Mouse (Mus musculus): ENCODE data around the gene Slc6a13.

Slc6a13 gene

DNA sequence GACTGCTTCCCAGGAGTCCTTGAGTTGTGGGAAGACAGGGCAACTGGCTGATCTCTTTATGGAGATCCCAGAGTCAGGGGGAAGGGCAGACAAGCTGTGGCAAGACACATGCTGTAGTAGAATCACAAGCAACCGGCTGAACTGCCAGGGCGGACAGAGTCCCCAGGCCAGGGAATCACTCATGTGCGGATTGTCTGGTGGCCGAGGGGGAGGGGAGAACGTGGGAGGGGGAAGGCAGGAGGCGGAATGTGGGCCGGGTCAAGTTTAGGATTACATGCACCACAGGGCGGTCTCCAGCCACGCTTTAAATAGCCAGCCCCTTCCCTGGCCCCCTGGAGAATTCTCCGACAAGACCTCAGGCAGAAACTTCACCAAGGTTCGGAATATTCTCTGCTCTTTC lies at the start of gene Slc6a13:
Gene Slc6a13 (plus strand): TSS at position 274 of the 400 bp plus-strand sequence.
- DNase-seq = peak; percentile 67

DNA sequence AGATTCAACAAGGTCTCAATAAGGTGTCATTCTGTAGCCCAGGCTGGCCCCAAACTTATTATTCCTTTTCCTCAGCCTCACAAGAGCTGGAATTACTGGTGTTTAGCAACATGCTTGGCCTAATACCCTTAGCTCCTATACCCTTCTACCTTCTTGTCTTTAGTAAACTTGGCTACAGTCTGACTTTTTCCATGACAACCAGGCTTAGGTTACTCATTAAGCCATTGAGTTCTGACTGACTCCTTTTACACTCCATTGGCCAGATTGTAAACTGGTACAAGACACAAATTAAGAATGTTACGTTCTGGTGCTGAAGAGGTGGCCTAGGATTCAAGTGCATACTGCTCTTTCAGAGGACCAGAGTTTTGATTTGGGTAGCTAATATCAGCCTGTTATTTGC lies 49.6 kb upstream of the Slc6a13 start:
- DNase-seq = no peak

DNA sequence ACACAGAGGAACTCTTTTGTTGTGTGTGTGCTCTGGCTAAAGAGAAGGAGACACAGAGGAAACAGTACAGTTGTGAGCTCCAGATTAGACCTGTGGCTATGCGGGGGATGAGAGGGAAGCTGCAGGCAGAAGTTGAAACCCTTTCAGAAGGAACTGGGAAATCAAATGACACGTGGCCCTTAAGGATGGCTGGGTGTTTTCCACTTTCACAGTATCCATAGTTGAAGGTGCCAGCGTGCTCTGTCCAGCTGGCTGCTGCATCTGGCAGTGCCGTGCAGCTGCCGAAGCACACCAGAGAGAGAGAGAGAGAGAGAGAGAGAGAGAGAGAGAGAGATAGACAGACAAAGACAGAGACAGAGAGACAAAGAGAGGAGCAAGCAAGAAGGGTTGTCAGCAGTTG lies 48.8 kb upstream of the Slc6a13 start:
- DNase-seq = no peak

DNA sequence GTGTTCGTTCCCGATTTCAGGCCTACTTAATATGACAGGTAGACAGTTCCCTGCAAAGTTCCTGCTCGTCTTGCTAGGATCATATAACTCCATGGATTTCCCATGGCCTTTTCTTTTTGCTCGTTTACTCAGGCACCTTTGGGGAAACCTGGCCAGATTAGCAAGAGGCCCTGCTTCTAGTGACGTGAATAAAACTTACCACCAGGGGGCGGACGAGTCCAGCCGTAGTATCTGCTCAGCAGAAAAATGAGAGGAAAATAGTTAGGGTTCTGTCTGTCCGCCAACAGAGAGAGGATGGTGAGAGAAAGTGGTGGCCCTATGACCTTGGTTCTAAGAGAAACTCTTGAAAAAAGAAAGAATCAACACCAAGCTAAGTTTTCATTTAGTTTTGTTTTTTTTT lies 39.5 kb upstream of the Slc6a13 start:
- peak; percentile 75 for DNase-seq

DNA sequence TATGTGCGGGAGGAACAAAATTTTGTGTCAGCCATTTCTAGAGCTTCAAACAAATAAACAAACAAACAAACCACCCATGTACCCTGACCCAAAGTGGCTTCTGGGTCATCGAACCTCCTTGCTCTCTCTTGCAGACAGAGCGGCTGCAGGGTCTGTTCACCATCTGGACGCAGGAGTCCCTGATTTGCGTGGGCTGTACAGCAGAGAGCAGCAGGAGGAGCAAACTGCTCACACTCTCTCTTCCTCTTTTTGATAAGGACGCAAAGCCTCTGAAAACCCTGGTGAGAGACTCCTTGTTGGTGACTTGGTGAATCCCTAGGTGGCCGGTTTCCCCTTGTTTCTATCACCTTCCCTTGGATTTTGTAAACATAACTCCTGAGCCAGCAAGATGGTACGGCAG lies 38.8 kb upstream of the Slc6a13 start:
- DNase-seq = no peak

DNA sequence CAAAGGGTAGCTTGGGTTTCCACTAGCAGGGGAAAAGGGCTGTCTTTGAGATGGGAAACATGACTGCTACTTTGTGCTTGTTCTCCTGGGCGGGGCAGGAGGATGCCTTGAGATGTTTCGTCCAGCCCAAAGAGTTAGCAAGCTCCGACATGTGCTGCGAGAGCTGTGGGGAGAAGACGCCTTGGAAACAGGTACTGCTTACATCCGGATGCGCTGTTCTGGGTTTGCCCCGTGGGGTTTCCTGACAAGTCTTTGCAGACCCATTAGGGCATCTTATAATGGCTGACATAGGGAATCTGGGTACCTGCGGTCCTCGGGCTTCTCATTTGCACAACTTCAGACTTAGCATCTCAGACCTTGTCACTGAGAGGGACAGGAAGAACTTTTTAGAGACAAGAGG lies 38.0 kb upstream of the Slc6a13 start:
- no peak for DNase-seq

DNA sequence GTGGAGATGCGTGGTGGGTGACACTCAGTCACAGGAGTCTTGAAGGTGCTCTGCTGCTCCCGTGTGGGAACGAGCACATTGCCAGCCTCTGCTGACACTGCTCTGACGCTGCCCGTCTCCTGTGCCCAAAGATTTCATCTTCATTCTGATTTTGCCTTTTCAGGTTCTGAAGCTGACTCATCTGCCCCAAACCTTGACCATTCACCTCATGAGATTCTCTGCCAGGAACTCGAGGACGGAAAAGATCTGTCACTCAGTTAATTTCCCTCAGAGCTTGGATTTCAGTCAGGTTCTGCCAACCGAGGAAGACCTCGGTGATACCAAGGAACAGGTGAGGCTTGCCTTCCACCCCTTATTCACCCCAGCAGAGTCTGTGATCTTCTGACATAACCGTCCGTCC lies 37.5 kb upstream of the Slc6a13 start:
- no peak for DNase-seq

DNA sequence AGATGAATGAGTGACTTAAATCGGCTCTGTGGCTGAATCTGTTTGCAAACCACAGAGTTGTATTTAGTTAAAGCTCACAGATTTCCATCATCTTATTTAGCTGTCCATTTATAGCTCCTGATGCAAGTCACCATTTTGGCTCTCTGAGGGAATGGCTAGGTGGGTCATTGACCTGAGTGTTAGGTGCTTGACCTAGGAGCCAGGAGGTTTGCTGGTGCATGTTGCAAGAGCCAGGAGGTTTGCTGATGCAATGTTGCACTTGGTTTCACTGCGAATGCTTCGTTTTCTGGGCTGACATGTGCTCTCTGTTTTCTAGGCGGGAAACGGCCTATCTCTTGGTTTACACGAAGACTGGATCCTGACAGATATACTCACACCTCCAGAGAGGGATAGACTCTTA lies 29.9 kb upstream of the Slc6a13 start:
- DNase-seq = no peak

DNA sequence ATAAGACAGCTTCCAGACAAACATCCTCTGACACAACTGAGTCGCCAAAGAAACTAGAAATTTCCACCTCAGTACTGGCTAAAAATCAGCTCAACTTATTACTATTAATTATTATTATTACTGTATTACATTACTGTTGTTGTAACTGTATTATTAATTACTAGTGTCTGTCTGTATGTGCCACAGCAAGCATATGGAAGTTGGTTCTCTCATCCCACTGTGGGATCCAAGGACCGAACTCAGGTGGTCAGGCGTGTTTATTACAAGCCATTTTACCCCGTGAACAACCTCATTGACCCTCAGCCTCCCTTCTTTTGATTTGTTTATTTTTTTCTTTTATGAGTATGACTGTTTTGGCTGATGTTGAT lies 28.3 kb upstream of the Slc6a13 start:
- no peak for DNase-seq

DNA sequence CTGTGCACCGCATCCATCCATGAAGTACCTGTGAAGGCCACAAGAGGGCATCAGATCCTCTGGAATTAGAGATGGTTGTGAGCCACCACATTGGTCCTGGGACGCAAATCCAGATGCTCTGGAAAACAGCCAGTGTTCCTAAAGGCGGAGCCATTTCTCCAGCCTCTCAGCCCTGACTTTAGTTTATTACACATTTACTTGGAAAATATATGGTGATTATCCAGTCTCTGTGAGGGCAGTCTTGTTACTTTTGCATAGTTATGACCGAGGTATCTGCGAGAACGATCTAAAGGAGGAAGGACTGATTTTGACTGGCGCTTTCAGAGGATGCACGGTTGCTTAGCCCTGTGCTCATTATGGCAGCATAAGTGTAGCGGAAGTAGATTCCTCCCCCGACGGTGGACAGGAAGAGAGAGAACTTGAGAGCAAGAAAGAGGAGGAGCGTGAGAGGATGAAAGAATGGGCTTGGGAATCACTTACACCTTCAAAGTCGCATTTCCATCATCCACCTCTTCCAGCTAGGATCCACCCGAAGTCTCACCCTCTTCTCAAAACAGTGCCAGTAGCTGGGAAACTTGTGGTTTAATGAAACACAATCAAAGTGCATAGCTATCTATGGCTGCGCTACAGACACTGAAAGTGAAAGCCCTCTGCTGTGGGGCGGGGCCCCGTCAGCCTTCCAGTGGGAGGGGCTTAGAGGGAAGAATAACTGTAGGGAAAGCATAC lies 27.8 kb upstream of the Slc6a13 start:
- DNase-seq = peak; percentile 75

DNA sequence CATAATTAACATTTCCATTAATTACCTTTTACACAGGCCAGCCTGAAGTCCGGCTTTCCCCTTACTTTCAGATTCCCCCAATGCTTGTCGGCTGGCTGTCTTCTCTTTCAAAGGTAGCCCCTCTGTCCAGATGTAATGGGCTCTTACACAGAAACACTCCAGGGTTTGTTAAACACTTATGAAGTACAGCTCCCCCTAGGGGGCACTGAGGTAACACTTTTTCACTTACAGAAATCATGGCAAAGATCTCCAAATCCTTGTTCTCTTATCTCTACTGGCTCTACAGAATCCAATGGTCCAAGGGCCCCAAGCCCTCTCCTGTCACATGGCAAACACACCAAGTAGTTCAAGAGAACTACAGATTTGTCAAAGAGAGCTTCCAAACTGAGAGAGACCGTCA lies 25.7 kb upstream of the Slc6a13 start:
- DNase-seq = peak; percentile 27

DNA sequence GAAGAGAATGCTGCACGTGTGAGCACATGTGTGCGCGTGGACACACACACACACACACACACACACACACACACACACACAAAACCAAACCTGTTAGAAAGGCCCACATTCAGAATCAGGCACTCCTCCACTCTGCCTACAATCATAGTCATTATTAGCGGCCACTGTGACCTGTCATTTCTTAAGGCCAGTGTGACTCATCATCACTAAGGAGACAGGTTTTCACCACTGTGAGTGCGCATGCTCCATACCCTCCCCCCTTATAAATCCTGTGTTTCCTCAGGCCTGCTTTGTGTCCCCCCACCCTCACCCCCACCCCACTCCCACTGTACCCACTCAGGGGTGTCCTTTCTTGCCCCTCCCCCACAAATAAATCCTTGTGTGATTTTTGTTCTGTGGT lies 15.9 kb upstream of the Slc6a13 start:
- DNase-seq = no peak

DNA sequence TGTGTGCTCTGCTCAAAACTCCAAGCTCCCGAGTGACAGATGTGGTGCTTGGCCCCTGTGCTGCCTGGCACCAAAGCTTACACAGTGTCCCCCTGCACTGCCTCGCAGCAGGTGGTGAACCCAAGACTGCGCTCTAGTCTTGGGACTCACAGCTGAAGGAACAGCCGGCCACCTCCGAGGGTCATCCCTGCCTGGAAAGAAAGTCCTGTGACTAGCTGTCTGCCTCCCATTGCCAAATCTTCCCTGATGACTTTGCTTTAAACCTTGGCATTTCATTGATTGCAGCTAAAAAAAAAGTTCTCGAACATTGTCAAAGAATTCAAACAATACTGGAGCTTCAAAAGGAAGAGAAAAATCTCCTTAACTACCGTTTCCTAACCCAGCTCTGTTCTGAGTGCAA lies 710 bp upstream of the Slc6a13 start:
- no peak for DNase-seq

DNA sequence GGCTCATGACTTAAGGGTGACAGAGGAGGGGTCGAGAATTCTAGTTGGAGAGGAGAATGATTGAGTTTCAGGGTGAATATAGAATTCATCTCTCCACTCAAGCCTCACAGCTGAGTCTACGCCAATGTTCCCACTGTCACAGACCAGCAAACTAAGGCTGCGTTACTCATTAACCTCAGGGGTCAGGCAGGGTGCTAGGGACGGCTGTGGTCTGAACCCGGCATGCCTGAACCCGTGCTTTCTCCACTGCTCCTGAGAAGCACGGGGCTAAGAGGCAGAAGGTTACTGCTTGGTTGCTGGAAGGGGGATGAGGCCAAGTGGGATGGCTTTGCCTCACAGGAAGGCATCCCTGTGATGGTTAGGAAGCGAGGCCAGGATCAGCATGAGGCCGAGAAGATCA lies 477 bp downstream of the Slc6a13 start:
- DNase-seq = peak; percentile 30

DNA sequence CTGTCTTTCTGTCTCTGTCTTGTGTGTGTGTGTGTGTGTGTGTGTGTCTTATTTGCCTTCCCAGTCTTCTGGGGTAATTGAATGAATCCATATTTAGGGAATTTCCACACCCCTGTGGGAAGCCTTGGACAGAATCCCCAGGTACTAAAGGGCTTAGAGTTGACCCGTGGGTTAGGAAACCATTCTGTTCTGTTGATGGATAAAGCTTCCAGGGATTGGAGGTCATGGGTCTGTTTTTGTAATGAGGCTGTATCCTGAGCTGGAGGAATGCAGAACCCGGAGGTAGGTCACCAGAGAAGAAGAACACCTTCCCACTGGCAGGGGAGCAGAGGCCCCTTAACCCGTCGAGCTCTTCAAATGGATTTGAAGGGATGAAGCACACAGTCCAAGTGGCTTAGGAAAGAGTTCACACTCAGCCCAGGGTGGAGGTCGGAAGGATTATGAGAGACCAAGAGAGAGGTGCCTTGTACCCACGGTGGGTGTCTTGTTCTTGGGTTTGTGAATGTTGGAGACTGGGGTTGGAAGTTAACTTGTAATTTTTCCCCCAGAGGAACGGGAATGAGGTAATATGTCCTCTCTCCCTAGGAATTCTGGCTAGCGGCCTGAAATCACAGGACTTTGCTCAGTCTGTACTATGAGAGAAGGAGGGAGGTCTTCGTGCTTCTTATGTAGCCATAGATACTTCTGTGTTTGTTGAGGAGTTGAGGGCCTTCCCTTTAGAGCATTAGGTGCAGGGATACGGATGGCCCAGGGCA lies 3.6 kb downstream of the Slc6a13 start:
- DNase-seq = no peak

DNA sequence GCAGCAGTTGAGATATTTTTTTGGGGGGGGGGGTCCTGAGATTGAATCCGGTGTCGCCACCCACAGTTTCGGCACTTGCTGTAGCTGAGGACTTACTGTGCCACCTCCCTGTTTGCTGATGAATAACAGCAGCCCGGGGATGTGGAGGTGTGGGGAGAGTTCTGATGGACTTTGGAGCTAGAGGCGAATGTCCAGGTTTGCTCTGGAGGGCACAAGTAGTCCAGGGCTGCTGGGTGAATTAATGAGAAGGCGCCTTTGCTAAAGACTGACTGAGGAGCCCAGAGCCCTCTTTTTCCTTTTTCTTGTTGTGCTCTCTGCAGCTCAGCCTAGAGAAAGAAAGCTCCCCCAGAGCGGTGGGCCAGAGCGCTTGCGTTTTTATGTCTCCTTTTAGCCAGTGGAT lies 4.6 kb downstream of the Slc6a13 start:
- no peak for DNase-seq

DNA sequence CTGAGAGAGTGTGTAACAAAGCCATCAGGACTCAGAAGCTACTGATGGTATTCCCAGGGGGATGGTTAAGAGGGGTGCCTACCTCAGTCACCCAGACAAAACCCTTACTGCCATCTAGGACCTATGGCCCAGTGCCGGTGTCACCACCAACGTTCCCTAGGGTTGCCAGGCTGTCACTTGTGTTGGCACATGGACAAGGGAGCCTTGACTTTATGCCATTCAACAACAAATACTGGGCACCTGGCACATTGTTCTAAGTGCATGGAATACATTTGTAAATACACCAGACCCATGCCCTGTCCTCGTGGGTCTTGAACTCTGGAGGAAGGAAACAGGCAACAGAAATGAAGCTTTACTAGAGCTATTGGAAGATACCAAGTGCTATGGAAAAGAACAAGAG lies 5.5 kb downstream of the Slc6a13 start:
- DNase-seq = no peak

DNA sequence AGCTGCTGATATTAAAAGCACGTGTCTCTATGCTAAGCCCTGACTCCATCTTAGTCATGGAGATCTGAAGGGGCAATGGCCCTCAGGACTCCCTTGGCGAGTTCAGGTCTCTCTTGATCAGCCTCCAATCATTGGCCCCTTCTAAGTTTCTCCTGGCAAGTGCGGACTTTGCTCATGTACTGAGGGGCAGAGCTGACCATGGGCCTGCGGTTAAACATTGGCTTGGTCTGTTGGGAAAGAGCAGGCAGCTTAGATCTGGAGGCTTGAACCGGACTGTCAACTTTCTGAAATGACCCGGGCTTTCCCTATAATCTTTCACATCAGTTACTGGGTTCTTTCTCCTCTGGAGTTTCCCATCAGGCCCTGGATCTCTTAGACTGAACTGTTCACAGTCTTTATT lies 11.0 kb downstream of the Slc6a13 start:
- DNase-seq = peak; percentile 23

DNA sequence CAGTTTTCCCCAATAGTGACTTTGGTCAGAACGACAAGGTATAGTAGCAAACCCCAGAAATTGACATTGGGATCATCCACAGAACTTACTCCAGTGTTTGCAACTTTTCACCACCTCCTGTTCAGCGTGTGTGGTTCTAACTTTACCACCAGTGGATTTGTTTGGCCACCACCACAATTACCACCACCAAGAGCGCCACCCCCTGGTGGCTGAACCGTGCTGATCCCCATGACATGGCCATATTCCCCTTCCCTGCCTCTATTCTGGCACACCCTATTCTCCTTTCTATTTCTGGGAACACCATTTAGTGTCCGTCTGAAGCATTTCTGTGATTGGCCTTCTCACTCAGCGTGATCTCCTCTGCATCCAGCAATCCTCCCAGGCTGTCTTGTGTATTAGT lies 19.1 kb downstream of the Slc6a13 start:
- no peak for DNase-seq

DNA sequence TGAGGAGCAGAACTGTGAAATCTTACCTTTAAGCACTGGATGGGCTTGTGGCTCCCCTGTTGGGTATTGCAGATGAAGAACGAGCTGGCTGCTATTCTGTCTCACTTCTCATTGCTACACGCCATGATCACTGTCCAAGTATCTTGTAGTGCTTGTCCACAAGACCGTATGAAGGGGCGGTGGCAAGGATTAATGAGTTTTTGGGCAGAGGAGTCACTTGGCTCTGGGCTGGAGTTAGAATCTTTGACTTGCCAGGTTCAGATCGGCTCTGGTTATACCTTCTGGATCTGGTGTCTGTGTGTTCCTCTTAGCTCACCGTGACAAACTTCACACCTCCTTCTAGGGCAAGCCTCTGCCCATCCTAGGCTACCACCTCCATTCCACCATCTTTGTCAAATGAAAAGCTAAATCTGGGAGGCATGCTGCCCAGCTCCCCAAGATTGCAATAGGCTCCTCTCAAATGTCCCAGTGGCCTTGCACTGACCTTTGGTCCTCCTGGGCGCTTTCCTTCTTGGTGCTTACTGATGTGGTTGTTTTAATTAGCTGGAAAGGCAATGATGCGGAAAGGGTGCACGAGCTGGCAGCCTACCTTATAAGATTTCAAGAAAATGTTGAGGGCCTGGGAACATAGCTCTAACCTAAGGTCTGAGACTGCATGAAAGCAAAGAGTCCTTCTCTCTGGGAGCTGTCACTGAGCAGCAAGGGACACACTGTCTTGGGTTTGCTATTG lies 22.5 kb downstream of the Slc6a13 start:
- no peak for DNase-seq

DNA sequence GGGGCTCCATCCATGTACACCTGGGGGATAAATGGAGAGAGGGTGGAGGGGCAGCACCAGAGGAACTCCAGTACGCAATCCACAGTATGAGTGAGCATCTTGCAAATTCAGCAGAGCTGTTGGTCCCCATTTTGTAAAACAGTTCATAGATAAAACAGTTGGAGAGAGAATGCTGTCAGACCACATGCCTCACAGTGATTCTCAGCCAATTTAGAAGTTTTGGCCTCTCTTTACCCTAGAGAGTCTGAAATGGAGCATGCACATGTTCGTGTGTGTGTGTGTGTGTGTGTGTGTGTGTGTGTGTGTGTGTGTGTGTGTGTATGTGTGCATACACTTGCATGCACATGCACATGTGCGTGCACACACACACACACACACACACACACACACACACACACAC lies 25.3 kb downstream of the Slc6a13 start:
- no peak for DNase-seq

DNA sequence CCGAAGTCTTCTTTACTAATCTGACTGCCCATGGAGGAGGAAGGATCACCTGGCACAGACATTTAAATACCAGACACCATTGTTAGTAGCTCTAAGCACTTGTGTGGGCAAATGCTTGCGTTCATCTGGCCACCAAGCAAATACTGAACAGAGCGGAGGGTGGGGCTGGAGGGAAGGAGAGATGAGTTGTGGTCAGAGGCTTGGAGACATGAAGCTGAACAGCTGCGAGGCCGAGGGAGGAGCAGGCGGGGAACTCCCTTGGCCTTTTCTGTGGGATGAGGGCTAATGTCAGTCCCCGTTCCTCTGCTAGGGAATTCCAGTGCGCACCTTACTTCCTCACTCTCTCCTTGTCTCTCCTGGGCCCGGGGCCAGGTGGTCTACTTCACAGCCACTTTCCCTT lies 25.7 kb downstream of the Slc6a13 start:
- no peak for DNase-seq

DNA sequence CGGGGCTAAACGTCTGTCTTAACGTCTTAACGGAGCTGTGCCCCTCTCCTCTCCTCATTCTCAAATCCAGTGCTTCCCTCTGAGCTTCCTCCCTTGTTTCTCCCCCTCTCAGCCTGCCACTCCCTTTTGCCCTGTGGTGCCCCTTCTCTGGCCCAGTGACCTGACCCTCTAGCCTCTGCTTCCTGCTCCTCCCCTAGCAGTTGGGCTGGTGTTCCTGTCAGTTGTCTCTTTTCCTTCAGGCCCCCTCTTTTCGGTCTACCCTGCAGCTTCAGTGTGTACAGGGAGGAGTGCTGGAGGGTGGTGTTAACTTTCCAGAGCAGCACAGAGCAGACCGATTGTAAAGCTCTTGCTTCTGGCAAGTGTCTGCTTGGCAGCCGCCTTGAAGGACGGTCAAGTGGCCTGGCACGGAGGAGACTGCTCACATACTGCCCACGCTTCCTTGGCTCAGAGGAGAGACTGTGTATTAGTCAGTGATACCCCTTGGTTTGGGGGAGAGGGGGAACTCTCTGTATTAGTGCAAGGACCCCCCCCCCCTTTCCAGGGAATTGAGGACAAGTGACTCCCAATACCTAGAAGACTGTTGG lies 26.6 kb downstream of the Slc6a13 start:
- no peak for DNase-seq

DNA sequence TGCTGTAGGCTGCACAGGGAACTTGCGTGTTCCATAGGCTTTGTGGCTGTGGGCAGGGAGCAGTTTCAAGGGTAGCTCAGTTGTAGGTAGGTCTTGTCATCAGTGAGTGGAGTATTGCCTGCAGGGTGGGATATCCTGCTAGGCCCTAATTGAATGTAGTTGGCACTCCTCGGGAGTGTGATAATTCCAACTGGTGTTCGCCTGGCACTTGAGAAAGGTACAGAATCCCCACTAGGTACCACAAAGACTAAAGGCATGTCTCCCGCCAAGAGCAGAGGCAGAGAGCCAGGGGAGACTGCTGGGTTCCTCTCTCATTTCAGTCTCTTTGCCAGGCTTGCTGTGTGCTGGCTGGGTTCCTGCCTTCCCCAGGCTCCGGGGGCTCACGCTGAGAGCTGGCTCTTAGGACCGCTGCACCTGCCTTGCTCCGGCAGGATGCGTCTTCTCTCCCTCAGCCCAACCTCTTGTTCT lies 28.4 kb downstream of the Slc6a13 start:
- no peak for DNase-seq

All from liver (tissue).